Mouse (Mus musculus): ENCODE data around the gene Kctd10. TPM values are rescaled to one million over a fixed set of nuclear protein-coding genes. Genes with fewer than 3 reads are reported as not detected.
A peak's percentile ranks its signal among the peaks of the same experiment; 100 is the strongest.

Gene Kctd10
- polyA plus RNA-seq, 1 experiment, result 96.2 TPM

DNA sequence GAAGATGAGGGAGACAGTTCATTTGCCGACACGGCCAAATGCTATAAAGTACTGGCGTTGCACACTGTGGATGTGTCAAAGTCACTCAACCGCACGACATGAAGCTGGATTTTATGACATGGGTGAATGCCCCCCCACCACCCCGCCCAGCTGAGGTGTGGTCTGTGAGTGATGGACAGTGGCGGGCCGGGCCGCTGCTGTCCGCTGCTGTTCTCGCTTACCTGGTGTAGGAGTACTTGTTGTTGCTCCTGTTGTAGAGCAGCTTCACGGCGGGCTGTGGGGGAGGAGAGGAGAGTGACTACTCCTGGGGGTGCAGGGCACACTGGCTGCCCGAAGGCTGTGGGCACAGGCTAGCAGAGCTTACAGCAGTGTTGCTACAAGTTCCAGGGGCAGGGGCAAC is 12.2 kb downstream of the Kctd10 start:
- TF ChIP-seq POLR2A (IDR thresholded peaks at IDR 0.05; ENCODE audit: borderline replicate concordance, extremely low read depth, insufficient read depth, insufficient read length, poor library complexity, severe bottlenecking) (no peak), CTCF (IDR thresholded peaks at IDR 0.05; ENCODE audit: borderline replicate concordance, extremely low read depth, insufficient read depth, insufficient read length) (no peak)
- DNase-seq (ENCODE audit: low read depth), result no peak

DNA sequence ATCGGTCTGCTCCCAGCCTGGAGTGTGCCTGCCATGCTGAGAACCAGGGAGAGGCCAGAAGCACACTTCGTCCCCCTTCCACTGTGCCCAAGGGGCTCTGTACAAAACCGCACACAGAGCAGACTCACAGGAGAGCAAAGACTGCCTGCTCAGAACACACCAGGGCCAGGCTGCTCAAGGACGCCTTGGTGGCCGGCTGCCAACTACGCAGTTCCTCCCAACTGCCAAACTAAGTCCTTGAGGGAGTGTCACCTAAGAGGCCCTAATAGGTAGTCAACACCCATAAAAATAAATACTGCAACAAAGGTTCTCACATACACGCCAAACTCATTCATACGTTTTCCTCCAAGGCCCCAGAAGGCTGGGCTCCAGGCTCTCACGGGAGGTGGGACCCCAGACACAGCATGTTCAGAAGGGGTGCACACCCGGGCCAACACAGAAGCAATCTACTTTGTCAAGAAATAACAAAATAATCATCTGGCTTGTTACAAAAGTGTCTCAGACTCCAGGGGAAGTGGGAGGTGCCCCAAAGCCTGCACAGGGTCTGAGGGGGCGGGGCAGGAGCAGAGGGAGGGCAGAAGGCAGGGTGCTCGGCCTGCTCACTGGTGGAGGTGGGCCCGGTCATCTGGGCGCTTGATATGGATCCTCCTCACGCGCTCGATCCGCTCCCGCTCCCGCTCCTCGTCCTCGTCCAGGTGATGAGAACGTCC is 15.1 kb downstream of the Kctd10 start:
- TF ChIP-seq CTCF (IDR thresholded peaks at IDR 0.05; ENCODE audit: borderline replicate concordance, extremely low read depth, insufficient read depth, insufficient read length), result no peak
- TF ChIP-seq POLR2A (IDR thresholded peaks at IDR 0.05; ENCODE audit: borderline replicate concordance, extremely low read depth, insufficient read depth, insufficient read length, poor library complexity, severe bottlenecking), result no peak
- DNase-seq (ENCODE audit: low read depth), result no peak

DNA sequence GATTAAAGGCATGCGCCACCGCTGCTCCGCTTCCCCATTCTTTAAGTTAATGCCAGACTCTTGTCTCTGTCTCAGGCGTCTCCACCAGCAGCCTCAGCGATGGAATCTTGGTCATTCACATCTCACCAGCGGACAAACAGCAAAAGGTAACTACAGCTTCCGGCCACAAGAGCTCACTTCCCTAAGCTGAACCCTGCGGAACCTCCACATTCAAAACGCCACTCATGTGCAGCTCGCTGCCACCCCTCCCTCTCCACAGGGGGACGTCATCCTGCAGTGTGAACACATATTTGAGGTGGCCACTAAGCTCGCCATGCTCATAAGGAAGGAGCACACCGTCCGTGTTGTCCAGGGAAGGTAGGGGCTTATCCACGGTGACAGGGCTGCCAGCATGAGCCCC is 19.3 kb downstream of the Kctd10 start:
- TF ChIP-seq POLR2A (IDR thresholded peaks at IDR 0.05; ENCODE audit: borderline replicate concordance, extremely low read depth, insufficient read depth, insufficient read length, poor library complexity, severe bottlenecking) (no peak), CTCF (IDR thresholded peaks at IDR 0.05; ENCODE audit: borderline replicate concordance, extremely low read depth, insufficient read depth, insufficient read length) (no peak)
- DNase-seq (ENCODE audit: low read depth), result no peak

DNA sequence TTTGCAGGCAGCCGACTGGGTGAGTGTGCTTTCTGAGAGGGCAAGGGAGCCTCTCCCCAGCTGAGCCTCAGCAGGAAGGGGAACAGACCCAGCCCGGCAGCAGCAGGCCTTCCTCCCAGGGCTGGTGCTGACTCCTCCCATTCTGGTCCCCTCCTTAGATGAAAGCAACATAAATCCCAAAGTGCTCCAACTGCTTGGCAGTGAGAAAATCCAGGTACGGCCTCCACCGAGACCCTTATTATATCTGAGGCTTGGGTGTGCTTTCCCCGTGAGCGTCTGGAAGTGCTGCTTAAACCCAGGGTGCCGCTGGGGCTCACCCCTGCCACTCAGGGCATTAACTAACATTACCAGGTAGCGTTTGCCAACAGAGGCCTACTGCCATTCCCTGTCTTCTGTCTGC is 20.7 kb downstream of the Kctd10 start:
- DNase-seq (ENCODE audit: low read depth), result no peak
- TF ChIP-seq POLR2A (IDR thresholded peaks at IDR 0.05; ENCODE audit: borderline replicate concordance, extremely low read depth, insufficient read depth, insufficient read length, poor library complexity, severe bottlenecking), result no peak
- TF ChIP-seq CTCF (IDR thresholded peaks at IDR 0.05; ENCODE audit: borderline replicate concordance, extremely low read depth, insufficient read depth, insufficient read length), result no peak

DNA sequence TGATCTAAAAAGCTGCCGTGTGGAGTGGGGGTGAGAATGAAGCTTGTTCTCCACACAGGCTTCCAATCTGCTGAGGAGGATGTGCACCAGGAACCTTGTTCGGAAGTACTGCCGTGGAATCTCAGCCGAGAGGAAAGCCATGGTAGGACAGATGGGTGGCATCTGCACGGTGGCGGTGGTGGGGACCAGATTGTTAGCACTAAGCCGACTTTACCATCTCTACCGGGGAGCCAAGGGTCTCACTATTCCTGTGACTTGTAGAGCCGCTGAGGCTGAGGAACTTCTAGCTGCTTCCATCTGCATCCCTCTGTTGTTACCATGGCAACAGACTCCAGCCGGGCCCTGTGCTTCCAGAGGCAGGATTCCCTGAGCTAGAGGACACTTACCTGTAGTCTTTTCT is 21.5 kb downstream of the Kctd10 start:
- no peak for TF ChIP-seq CTCF (IDR thresholded peaks at IDR 0.05; ENCODE audit: borderline replicate concordance, extremely low read depth, insufficient read depth, insufficient read length)
- peak; percentile 75 for DNase-seq (ENCODE audit: low read depth)

DNA sequence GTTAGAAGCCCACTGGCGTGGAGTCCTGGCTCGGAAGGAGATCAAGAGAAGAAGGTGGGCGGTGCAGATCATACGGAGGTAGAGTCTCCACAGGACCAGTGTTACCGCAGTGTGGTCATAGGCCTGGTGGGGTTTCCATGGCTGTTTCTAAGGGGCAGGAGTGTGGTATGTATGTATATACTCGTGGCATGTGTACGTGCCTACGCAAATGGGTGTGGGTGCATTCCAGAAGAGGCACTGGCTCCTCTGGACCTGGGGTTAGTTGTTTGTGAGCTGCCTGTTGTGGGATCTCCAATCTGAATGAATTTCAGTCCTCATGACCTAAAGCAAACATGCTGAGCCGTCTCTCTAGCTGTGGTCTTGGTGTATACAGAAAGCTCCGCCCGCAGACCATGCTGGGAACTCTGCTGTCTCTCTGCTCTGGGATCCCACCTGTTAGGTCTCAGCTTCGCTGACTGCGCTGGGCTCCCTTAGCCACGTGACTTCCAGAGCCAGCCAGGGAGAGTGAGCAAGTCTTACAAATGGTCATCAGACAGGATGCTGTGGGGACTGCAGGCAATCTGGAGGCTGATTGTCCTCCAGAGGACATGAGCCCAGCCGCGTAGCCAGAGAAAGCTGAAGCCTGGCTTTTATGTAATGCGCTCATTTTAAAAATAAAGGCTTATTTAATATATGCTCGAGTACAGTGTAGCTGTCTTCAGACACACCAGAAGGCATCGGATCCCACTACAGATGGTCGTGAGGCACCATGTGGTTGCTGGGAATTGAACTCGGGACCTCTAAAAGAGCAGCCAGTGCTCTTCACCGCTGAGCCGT is 23.2 kb downstream of the Kctd10 start:
- peak; percentile 50 for DNase-seq (ENCODE audit: low read depth)
- TF ChIP-seq POLR2A (IDR thresholded peaks at IDR 0.05; ENCODE audit: borderline replicate concordance, extremely low read depth, insufficient read depth, insufficient read length, poor library complexity, severe bottlenecking) (no peak), CTCF (IDR thresholded peaks at IDR 0.05; ENCODE audit: borderline replicate concordance, extremely low read depth, insufficient read depth, insufficient read length) (no peak)

DNA sequence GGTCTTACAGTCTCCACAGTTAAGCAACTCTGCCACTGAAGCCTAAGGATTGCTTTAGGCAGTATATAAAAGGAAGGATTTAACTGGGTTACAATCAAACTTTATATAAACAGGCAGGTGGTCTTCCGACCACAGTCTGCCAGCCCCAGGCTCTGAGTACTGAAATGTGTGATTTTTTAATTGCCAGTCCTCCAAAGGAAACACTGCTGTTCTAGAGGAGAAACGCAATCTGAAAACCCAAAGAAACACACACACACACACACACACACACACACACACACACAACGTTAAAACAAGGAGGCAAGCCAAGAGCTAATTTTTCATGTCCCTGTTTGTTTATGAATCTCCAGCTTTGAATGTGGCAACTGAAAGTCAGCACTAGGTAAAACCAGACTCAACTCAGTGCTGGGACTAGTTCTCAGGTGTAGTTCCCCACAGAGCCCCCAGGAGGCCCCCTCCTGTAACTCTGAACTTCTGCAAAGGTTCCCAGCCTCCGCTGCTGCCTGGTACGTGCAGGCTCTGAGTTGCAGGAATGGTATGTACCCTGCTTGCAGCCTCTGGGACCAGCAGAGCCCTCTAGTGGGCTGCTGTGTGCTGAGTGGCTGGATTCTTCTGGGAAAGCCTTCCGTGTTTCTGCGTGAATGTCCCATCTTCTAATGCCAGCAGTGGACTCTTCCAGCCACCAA is 23.9 kb downstream of the Kctd10 start:
- DNase-seq (ENCODE audit: low read depth), result peak; percentile 77
- TF ChIP-seq POLR2A (IDR thresholded peaks at IDR 0.05; ENCODE audit: borderline replicate concordance, extremely low read depth, insufficient read depth, insufficient read length, poor library complexity, severe bottlenecking) (no peak), CTCF (IDR thresholded peaks at IDR 0.05; ENCODE audit: borderline replicate concordance, extremely low read depth, insufficient read depth, insufficient read length) (peak; percentile 54)

DNA sequence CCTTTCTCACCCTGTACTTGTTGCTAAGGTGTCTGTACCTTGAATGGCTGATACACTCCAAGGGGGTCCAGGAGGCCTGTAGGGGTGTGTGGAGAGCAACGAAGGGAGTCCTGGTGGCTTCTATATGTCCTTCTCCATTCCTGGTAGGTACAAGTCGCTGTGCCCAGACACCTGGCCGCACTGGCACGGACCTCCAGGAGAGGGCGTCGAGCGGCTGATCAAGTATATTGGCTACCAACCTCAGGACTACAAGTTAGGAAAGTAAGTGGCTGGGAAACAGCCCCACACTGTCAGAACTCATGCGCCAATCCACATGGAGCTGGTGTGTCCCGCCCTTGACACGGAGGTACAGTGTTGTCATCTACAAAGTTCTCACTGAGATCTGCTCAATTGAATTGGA is 28.8 kb downstream of the Kctd10 start:
- no peak for DNase-seq (ENCODE audit: low read depth)
- TF ChIP-seq POLR2A (IDR thresholded peaks at IDR 0.05; ENCODE audit: borderline replicate concordance, extremely low read depth, insufficient read depth, insufficient read length, poor library complexity, severe bottlenecking) (no peak), CTCF (IDR thresholded peaks at IDR 0.05; ENCODE audit: borderline replicate concordance, extremely low read depth, insufficient read depth, insufficient read length) (0 out of 2 replicates have a peak, but pooled peaks have one; percentile 13)

DNA sequence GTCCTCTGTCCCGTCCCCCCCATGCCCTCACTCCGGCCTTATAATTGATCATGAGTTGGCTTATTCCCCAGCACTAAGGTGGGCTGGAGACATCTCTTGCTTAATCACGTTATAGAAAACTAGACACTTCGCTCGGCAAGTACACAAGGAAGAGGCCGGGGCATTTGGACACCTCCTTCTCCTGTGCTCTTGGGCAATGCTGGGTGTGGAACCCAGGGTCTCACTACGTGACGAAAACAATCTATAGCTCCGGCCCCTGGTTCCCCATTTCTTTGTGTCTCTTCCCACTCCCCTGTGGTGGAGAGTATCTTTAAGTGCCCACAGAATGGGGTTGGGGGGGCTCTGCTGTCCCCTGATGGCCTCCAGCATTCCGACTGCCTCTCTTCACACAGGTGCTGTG is 33.3 kb downstream of the Kctd10 start:
- TF ChIP-seq CTCF (IDR thresholded peaks at IDR 0.05; ENCODE audit: borderline replicate concordance, extremely low read depth, insufficient read depth, insufficient read length), result no peak
- TF ChIP-seq POLR2A (IDR thresholded peaks at IDR 0.05; ENCODE audit: borderline replicate concordance, extremely low read depth, insufficient read depth, insufficient read length, poor library complexity, severe bottlenecking), result no peak
- no peak for DNase-seq (ENCODE audit: low read depth)

DNA sequence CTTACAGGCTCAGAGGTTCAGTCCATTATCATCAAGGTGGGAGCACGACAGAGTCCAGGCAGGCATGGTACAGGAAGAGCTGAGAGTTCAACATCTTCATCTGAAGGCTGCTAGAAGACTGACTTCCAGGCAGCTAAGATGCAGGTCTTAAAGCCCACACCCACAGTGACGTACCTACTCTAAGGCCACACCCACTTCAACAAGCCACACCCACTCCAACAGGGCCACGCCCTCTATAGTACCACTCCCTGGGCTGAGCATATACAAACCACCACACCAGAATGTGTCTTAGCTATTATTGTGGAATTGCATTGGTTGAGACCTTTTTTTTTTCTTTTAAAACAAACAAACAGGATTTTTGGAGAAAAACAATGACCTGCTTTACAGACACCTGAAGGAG is 34.8 kb downstream of the Kctd10 start:
- DNase-seq (ENCODE audit: low read depth), result no peak
- no peak for TF ChIP-seq POLR2A (IDR thresholded peaks at IDR 0.05; ENCODE audit: borderline replicate concordance, extremely low read depth, insufficient read depth, insufficient read length, poor library complexity, severe bottlenecking)
- TF ChIP-seq CTCF (IDR thresholded peaks at IDR 0.05; ENCODE audit: borderline replicate concordance, extremely low read depth, insufficient read depth, insufficient read length), result no peak

DNA sequence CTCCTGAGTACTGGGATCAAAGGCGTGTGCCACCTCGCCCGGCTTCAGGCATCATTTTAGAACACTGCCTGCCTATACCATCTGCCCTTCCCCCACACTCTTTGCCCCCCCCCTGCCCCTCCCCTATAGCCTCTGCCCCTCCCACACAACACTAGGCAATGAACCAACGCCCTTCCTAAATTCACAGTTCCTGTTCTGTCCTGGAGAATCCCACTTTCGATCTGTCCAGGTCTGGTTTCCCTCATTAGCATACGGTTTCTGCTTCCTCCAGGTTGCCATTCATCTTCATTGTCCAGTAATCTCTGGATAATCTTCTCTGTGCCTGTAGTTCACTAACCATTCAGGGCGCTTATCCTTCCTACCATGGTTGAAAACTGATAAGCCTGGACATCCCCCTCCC is 36.7 kb downstream of the Kctd10 start:
- no peak for TF ChIP-seq POLR2A (IDR thresholded peaks at IDR 0.05; ENCODE audit: borderline replicate concordance, extremely low read depth, insufficient read depth, insufficient read length, poor library complexity, severe bottlenecking)
- TF ChIP-seq CTCF (IDR thresholded peaks at IDR 0.05; ENCODE audit: borderline replicate concordance, extremely low read depth, insufficient read depth, insufficient read length), result no peak
- DNase-seq (ENCODE audit: low read depth), result no peak

Measured in brain, embryonic 14.5 days (tissue).